Mouse (Mus musculus) liver, postnatal 0 days (tissue): Measurements from ENCODE around the gene Iqck.

Source experiments
- CTCF ChIP-seq: sonication (generic); IDR thresholded peaks from 2 replicates; pipeline ENCODE4 v1.5.1; 2016; ENCODE audit warnings: antibody characterized with exemption, low read depth
- EP300 ChIP-seq: IDR thresholded peaks from 2 replicates; pipeline ENCODE4 v1.6.1; 2016; ENCODE audit warnings: antibody characterized with exemption, low read depth, mild to moderate bottlenecking

DNA sequence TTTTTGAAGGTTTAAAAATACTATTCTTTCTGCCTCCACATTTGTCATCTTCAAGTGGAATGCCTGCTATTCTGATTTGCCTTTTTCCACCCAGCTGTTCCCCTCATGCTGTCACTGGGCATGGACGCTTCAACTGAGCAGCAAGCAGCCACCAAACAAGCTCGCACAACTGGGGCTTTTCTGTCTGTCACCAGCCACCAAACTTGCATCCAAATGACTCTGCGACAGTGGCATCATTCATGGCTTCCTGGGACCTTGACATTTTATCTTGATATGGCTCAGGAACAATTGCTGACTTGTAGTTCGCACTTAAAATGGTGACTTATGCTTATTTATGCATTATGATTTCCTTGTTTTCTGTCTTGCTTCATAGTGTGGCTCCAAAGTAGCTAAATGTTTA lies 29.4 kb downstream of the Iqck start:
- no peak for TF ChIP-seq CTCF
- TF ChIP-seq EP300 = no peak
